Mouse (Mus musculus): ENCODE results near the gene Eif2a. TPM values are rescaled to one million over a fixed set of nuclear protein-coding genes. Genes with fewer than 3 reads are reported as not detected.

The Eif2a gene
- polyA plus RNA-seq, 1 experiment from 2014 or later: 55.6 TPM

DNA sequence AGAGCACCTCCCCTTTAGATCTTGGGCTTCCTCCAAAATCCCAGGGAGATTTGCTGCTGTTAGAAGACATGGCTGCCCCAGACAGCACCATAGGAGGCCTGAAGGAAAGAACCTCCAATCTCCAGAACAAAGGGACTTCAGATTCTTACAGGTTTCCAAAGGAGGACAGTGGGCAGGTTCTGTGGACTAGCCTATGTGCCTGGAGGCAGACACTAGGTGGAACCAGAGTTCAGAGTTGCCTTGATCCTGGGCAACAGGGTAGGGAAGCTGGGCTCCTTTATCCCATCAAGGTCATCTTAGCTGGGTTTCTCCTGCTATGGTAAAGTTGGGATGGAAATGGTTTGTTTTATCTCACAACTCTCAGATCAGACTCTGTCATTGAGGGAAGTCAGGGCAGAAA, 14.0 kb upstream of the Eif2a start:
- H3K36me3 ChIP-seq: no peaks in the 10 kb centered on the region
- H3K27ac ChIP-seq: no peak overlapping the region
- H3K4me3 ChIP-seq: no peak overlapping the region
- H3K9ac ChIP-seq: no peak overlapping the region
- H3K4me2 ChIP-seq: no peak overlapping the region
- no peak for ATAC-seq (ENCODE audit: borderline replicate concordance, extremely low read depth, low FRiP score, low TSS enrichment)
- H3K4me1 ChIP-seq: no peaks in the 10 kb centered on the region
- H3K9me3 ChIP-seq: no peaks in the 10 kb centered on the region
- no peaks in the 10 kb centered on the region for H3K27me3 ChIP-seq

DNA sequence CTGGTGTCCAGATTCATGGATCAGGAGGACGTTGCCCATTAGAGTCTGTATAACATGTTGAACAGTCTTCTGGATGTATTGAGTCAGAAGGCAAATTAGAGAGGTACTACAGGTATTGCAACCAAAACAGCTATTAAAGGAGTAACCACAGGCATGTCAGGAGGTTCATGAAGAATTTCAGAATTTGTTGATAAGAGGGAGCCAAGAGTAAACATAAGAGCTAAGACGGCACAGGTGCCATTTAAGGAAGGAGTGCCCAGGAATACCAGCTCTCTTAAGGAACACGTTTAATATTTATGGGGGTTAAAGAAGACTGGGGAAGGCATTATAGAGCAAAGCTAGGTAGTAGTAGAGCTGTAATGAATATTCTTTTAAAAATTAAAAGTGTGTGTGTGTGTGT, 12.9 kb upstream of the Eif2a start:
- no peak overlapping the region for H3K4me3 ChIP-seq
- no peaks in the 10 kb centered on the region for H3K36me3 ChIP-seq
- no peaks in the 10 kb centered on the region for H3K27me3 ChIP-seq
- no peak overlapping the region for H3K9ac ChIP-seq
- H3K4me2 ChIP-seq: no peak overlapping the region
- no peaks in the 10 kb centered on the region for H3K4me1 ChIP-seq
- H3K27ac ChIP-seq: no peak overlapping the region
- H3K9me3 ChIP-seq: no peaks in the 10 kb centered on the region
- ATAC-seq (ENCODE audit: borderline replicate concordance, extremely low read depth, low FRiP score, low TSS enrichment): no peak
- WGBS: 53% methylated on average over 3 of the region's 3 CpGs

DNA sequence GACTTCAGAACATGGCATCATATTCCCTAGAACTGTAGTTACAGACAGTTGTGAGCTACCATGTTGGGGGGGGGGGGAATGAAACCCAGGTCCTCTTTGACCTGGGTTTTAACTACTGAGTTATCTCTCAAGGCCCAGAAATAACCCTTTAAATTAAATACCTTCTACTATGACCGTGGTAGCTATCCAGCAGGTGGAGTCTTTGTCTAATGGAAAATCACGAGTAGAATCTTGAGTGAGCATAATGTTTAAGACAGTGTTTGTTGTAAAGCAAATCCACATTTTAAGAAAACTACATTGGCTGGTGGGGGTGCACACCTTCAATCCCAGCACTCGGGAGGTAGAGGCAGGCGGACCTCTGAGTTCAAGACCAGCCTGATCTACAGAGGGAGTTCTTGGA, 12.1 kb upstream of the Eif2a start:
- whole genome bisulfite sequencing: 71% methylated on average over 4 of the region's 4 CpGs
- H3K4me2 ChIP-seq: no peak overlapping the region
- no peaks in the 10 kb centered on the region for H3K4me1 ChIP-seq
- no peaks in the 10 kb centered on the region for H3K27me3 ChIP-seq
- H3K9ac ChIP-seq: no peak overlapping the region
- ATAC-seq (ENCODE audit: borderline replicate concordance, extremely low read depth, low FRiP score, low TSS enrichment): no peak
- H3K9me3 ChIP-seq: no peaks in the 10 kb centered on the region
- no peak overlapping the region for H3K4me3 ChIP-seq
- H3K36me3 ChIP-seq: no peaks in the 10 kb centered on the region
- no peak overlapping the region for H3K27ac ChIP-seq

DNA sequence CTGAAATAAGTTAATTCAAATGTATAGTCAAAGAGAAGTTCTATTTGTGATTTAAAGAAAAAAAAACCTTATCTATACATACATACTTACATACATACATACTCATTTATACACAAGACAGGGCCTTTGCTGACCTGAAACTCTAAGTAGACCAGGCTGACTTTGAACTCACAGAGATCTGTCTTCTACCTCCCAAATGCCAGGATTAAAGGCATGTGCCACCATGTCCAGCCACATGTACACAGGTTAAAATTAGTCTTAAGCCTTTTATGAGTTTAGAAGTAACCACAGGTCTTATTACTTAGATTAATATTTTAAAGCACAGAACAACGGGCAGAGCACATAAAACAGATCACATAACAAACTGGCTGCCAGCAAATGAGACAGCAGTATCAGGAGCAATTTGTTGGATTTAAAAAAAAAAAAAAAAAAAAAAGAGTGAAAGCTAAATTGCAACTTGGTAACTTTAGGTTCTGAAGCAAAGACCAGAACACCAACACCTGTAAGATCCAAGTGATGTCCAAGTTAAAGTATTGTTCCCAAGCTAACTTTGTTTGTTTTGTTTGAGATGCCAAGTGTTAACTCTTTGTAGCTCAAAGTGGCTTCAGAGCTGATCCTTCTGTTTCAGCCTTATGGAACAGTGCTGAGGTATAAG, 9.5 kb upstream of the Eif2a start:
- 49% methylated on average over 1 of the region's 1 CpGs for WGBS
- ATAC-seq (ENCODE audit: borderline replicate concordance, extremely low read depth, low FRiP score, low TSS enrichment): no peak

DNA sequence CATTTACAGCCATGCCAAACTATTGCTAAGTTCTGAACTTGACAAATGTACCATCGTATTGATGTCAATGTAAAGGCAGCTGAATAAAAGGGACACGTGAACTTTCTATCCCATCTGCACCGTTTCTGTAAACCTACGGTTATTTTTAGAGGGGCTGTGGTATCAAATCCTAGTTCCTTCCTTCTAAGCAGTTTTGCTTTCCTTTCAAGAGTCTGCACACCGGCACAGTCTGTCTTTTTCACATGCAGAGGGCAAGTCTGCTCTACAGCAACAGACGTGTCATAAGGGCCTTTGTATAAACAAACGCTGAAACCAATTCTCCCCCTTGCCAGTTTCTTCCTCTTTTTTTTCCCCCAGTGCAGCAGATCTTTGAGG, 9.0 kb upstream of the Eif2a start:
- no peaks in the 10 kb centered on the region for H3K4me1 ChIP-seq
- no peak overlapping the region for H3K27ac ChIP-seq
- WGBS: 31% methylated on average over 7 of the region's 7 CpGs
- H3K27me3 ChIP-seq: no peaks in the 10 kb centered on the region
- H3K4me2 ChIP-seq: no peak overlapping the region
- no peak overlapping the region for H3K9ac ChIP-seq
- H3K36me3 ChIP-seq: peaks cover 14% of the 10 kb centered on the region
- ATAC-seq (ENCODE audit: borderline replicate concordance, extremely low read depth, low FRiP score, low TSS enrichment): no peak
- no peaks in the 10 kb centered on the region for H3K9me3 ChIP-seq
- H3K4me3 ChIP-seq: no peak overlapping the region

More for the DNA sequence above, 9.5 kb upstream of the Eif2a start:
- Histone ChIP-seq H3K9me3 (no peaks in the 10 kb centered on the region), H3K4me1 (no peaks in the 10 kb centered on the region), H3K4me3 (no peak overlapping the region), H3K27ac (no peak overlapping the region), H3K4me2 (no peak overlapping the region), H3K9ac (no peak overlapping the region), H3K27me3 (no peaks in the 10 kb centered on the region), H3K36me3 (peaks cover 9% of the 10 kb centered on the region; the same call in 1 of the 2 replicates)

DNA sequence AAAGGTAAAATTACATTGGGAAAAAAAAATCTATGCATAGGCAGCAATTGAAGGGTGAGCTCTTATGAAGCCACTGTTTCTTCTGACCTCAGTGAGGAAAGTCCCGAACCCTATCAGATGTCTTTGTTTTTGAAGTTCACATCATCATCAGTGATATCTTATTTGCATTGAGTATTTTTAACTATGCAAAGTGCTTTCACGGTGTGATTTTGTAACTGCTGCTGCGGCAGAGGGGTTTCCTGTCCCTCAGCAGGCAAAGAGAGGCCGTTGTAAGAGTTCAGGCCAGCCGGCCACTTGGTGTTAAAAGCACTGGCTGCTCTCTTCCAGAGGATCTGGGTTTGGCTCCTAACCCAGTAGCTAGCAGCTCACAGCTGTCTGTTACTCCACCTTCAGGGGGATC, 8.4 kb upstream of the Eif2a start:
- H3K9ac ChIP-seq: no peak overlapping the region
- 54% methylated on average over 5 of the region's 5 CpGs for WGBS
- peaks cover 16% of the 10 kb centered on the region for H3K36me3 ChIP-seq
- no peaks in the 10 kb centered on the region for H3K9me3 ChIP-seq
- H3K27ac ChIP-seq: no peak overlapping the region
- H3K4me3 ChIP-seq: no peak overlapping the region
- H3K27me3 ChIP-seq: no peaks in the 10 kb centered on the region
- no peak overlapping the region for H3K4me2 ChIP-seq
- no peaks in the 10 kb centered on the region for H3K4me1 ChIP-seq
- no peak for ATAC-seq (ENCODE audit: borderline replicate concordance, extremely low read depth, low FRiP score, low TSS enrichment)

DNA sequence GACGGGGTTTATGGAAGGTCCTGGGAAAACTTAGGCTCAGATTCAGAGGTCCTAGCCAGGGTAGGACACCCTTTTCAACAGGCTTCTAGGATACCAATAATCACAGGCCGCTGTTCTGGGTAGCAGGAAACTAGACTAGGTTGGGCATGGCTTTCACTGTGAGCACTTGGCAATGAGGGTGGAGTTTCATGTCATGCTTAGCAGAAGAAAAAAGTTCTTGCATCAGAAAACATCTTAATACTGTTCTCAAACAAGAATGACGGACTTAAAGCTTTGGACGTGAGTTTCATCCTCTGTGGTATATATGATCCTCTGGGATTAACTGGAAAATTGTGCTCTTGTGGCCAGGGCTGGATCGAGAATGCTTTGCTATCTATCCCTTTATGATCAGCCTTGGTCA, 7.8 kb upstream of the Eif2a start:
- H3K9me3 ChIP-seq: no peaks in the 10 kb centered on the region
- no peak overlapping the region for H3K4me3 ChIP-seq
- no peak overlapping the region for H3K4me2 ChIP-seq
- H3K4me1 ChIP-seq: no peaks in the 10 kb centered on the region
- no peak overlapping the region for H3K27ac ChIP-seq
- WGBS: 74% methylated on average over 5 of the region's 5 CpGs
- H3K9ac ChIP-seq: no peak overlapping the region
- no peak for ATAC-seq (ENCODE audit: borderline replicate concordance, extremely low read depth, low FRiP score, low TSS enrichment)
- H3K27me3 ChIP-seq: no peaks in the 10 kb centered on the region
- H3K36me3 ChIP-seq: peaks cover 22% of the 10 kb centered on the region

DNA sequence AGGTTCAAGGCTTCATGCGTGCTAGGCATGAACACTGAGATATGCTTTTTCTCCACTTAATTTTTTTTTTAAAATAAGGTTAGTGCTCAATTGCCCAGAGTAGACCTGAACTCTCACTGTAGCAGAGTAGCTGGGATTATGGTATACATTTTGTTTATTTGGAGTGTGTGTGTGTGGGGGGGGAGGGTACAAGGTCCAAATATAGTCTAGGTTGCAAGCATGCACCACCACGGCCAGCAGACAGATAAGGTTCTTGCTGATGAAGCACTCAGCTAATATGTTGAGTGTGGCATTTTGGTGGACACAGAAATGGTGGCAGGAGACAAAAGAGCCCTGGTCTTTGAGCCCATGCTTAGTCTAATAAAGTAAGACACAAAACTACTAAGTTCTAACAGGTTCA, 6.7 kb upstream of the Eif2a start:
- H3K9ac ChIP-seq: no peak overlapping the region
- peaks cover 4% of the 10 kb centered on the region; the same call in 1 of the 2 replicates for H3K4me1 ChIP-seq
- H3K27ac ChIP-seq: no peak overlapping the region
- ATAC-seq (ENCODE audit: borderline replicate concordance, extremely low read depth, low FRiP score, low TSS enrichment): no peak
- no peak overlapping the region for H3K4me3 ChIP-seq
- no peaks in the 10 kb centered on the region for H3K27me3 ChIP-seq
- H3K36me3 ChIP-seq: peaks cover 26% of the 10 kb centered on the region
- no peaks in the 10 kb centered on the region for H3K9me3 ChIP-seq
- no peak overlapping the region for H3K4me2 ChIP-seq
- WGBS: 78% methylated on average over 2 of the region's 2 CpGs

DNA sequence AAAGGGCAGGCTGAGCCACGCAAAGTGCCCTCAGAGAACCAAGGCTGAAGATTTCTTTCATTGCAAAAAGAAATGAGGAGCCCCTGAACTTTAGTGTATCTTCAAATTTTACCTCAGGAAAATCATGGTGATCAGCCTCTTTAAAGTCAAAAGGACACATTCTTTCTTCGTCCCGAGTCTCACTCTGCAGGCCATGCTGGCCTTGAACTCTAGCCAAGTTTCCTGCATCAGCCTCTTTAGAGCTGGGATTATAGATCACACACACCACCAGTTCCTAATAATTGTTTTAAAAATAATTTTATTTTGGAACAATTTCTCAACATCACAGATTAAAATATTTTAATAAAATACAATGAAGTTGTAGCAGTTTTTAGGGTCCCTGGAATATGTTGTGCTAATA, 6.1 kb upstream of the Eif2a start:
- Histone ChIP-seq H3K4me1 (peaks cover 9% of the 10 kb centered on the region), H3K4me3 (no peak overlapping the region), H3K27me3 (no peaks in the 10 kb centered on the region), H3K27ac (no peak overlapping the region), H3K4me2 (no peak overlapping the region), H3K36me3 (peaks cover 26% of the 10 kb centered on the region), H3K9me3 (no peaks in the 10 kb centered on the region), H3K9ac (no peak overlapping the region)
- WGBS: 42% methylated on average over 3 of the region's 3 CpGs
- no peak for ATAC-seq (ENCODE audit: borderline replicate concordance, extremely low read depth, low FRiP score, low TSS enrichment)

DNA sequence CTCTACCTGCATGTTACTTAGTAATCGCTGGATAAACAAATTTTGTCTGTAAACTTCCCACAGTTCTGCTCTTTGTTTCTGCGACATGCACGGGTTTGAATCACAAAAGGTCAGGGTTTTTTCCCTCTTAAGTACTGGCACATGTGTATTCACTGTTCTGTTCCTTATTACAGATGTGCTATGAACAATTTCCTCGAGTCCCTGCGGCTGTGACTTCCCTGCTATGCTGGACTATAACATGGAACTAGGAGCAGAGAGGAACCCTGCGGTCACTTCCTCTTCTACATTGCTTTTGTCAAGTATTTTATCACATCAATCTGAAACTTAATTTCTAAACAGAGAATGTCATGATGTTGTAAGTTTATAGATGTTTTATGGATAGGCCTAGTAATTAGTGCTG, 5.3 kb upstream of the Eif2a start:
- Histone ChIP-seq H3K4me3 (no peak overlapping the region), H3K9me3 (no peaks in the 10 kb centered on the region), H3K27ac (no peak overlapping the region), H3K9ac (no peak overlapping the region), H3K4me2 (no peak overlapping the region), H3K36me3 (peaks cover 26% of the 10 kb centered on the region), H3K4me1 (peaks cover 11% of the 10 kb centered on the region), H3K27me3 (no peaks in the 10 kb centered on the region)
- ATAC-seq (ENCODE audit: borderline replicate concordance, extremely low read depth, low FRiP score, low TSS enrichment): no peak
- WGBS: 82% methylated on average over 6 of the region's 6 CpGs

DNA sequence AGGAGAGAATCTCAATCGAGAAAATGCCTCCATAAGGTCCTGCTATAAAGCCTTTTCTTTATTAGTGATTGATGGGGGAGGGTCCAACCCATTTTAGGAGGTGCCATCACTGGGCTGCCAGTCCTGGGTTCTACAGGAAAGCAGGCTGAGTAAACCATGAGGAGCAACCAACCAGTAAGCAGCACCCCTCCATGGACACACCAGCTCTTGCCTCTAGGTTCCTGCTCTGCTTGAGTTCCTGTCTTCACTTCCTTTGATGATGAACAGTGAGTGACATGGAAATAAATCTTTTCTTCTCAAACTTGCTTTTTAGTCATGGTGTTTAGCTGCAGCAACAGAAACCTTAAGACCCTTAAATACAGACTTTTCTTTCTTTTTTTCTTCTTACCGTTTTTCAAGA, 4.3 kb upstream of the Eif2a start:
- WGBS: 91% methylated on average over 2 of the region's 2 CpGs
- no peak overlapping the region for H3K9ac ChIP-seq
- peaks cover 12% of the 10 kb centered on the region for H3K4me1 ChIP-seq
- no peak for ATAC-seq (ENCODE audit: borderline replicate concordance, extremely low read depth, low FRiP score, low TSS enrichment)
- no peak overlapping the region for H3K4me2 ChIP-seq
- no peak overlapping the region for H3K27ac ChIP-seq
- H3K9me3 ChIP-seq: no peaks in the 10 kb centered on the region
- no peak overlapping the region for H3K4me3 ChIP-seq
- peaks cover 26% of the 10 kb centered on the region for H3K36me3 ChIP-seq
- H3K27me3 ChIP-seq: no peaks in the 10 kb centered on the region

DNA sequence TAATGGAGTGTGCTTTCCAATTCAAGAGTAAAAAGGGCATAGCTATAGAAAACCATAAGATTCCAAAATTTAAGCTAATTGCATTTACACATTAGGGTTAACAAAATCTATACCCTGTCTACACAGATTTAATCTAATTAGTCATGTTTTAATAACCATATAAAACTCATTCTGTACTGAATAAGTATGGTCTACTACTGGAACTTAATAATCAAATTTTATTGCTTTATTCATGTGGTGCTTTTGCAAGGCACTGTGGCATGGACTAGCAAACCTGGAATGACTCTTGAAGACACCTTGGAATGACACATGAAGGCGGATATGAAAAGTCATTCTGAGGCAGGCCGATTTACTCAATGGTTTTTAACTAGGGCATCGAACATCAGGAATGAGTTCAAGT, 2.2 kb upstream of the Eif2a start:
- Histone ChIP-seq H3K36me3 (peaks cover 26% of the 10 kb centered on the region), H3K4me2 (no peak overlapping the region), H3K9ac (no peak overlapping the region), H3K4me1 (peaks cover 18% of the 10 kb centered on the region), H3K27ac (no peak overlapping the region), H3K4me3 (no peak overlapping the region), H3K27me3 (no peaks in the 10 kb centered on the region), H3K9me3 (no peaks in the 10 kb centered on the region)
- ATAC-seq (ENCODE audit: borderline replicate concordance, extremely low read depth, low FRiP score, low TSS enrichment): no peak
- 91% methylated on average over 3 of the region's 3 CpGs for WGBS

DNA sequence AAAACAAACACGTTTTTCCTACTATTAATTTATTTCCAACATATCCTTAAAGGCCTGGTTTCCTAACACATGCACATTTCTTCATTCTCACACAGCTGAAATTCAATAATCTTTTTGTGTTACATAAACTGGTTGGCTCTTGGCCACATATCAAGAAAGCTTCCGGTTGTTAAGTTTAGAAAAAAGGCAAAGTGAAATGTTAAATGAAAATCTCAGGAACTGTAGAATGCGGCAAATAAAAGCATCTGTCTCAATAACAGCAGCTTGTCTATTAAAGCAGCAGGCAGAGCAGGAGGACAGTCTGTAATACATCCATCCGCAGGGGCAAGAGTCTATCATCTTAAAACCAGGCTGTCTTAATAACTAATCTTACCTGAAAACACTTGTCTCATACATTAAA, 1.4 kb upstream of the Eif2a start:
- Histone ChIP-seq H3K36me3 (peaks cover 26% of the 10 kb centered on the region), H3K27ac (no peak overlapping the region), H3K9me3 (no peaks in the 10 kb centered on the region), H3K4me2 (peak overlapping the region; percentile 59), H3K4me1 (peaks cover 18% of the 10 kb centered on the region), H3K4me3 (peak overlapping the region; percentile 72), H3K27me3 (no peaks in the 10 kb centered on the region), H3K9ac (peak overlapping the region; percentile 87)
- ATAC-seq (ENCODE audit: borderline replicate concordance, extremely low read depth, low FRiP score, low TSS enrichment): no peak
- 34% methylated on average over 4 of the region's 4 CpGs for WGBS
